Mouse (Mus musculus) erythroblast, embryonic 14.5 days (primary cell): ENCODE data around the gene Sptb. TPM values are rescaled to one million over a fixed set of nuclear protein-coding genes. Genes with fewer than 3 reads are reported as not detected.

Experiments
- H3K27me3 ChIP-seq: 2 replicates; pipeline ENCODE4 v1.6.1; 2012; ENCODE audit warnings: inconsistent platforms; ENCODE audit not compliant: control insufficient read depth
- H3K36me3 ChIP-seq: 2 replicates; pipeline ENCODE4 v1.6.1; 2012; ENCODE audit warnings: mild to moderate bottlenecking, inconsistent platforms; ENCODE audit not compliant: control insufficient read depth
- H3K4me1 ChIP-seq: 2 replicates; pipeline ENCODE4 v1.6.1; 2012; ENCODE audit warnings: inconsistent platforms; ENCODE audit not compliant: control insufficient read depth
- H3K4me3 ChIP-seq: replicated peaks from 2 replicates; pipeline ENCODE3; 2012; ENCODE audit warnings: moderate library complexity, mild to moderate bottlenecking, inconsistent platforms
- H3K9me3 ChIP-seq: 2 replicates; pipeline ENCODE4 v1.6.1; 2012; ENCODE audit warnings: low read length, inconsistent platforms, mixed read lengths; ENCODE audit not compliant: control insufficient read depth
- GATA1 ChIP-seq: IDR thresholded peaks from 2 replicates; pipeline ENCODE4 v1.6.1; 2012; ENCODE audit warnings: low read length, inconsistent platforms, mixed read lengths
- TAL1 ChIP-seq: IDR thresholded peaks from 3 replicates; pipeline ENCODE4 v1.6.1; 2012; ENCODE audit warnings: low read length, inconsistent platforms, mixed read lengths
- polyA plus RNA-seq: library from polyadenylated mRNA; stranded (reverse); fragments of >175 nt; gene quantifications from 2 replicates; pipeline ENCODE4 v1.2.3, GENCODE M21; 2012

The Sptb gene
- polyA plus RNA-seq, 1 experiment: 204 TPM

GRCm38 (mm10) chr12:76576061-76576460, 134.3 kb downstream of the Sptb start:
- Histone ChIP-seq H3K36me3 (peaks cover 17% of the 10 kb centered on the region; the same call in 1 of the 2 replicates), H3K4me1 (peaks cover 33% of the 10 kb centered on the region), H3K4me3 (no peak overlapping the region), H3K9me3 (no peaks in the 10 kb centered on the region), H3K27me3 (peaks cover 37% of the 10 kb centered on the region)
- TF ChIP-seq GATA1 (peak; percentile 68), TAL1 (peak; percentile 70)

- Histone ChIP-seq H3K27me3 (peaks cover 37% of the 10 kb centered on the region), H3K9me3 (no peaks in the 10 kb centered on the region), H3K4me3 (no peak overlapping the region), H3K36me3 (peaks cover 17% of the 10 kb centered on the region; the same call in 1 of the 2 replicates), H3K4me1 (peaks cover 33% of the 10 kb centered on the region)
- TF ChIP-seq GATA1 (no peak), TAL1 (no peak)
These were observed 135.5 kb downstream of the Sptb start for GRCm38 (mm10) chr12:76574815-76575214.

GRCm38 (mm10) chr12:76573381-76573780, 137.0 kb downstream of the Sptb start:
- peaks cover 37% of the 10 kb centered on the region for H3K27me3 ChIP-seq
- no peaks in the 10 kb centered on the region for H3K9me3 ChIP-seq
- peaks cover 32% of the 10 kb centered on the region for H3K4me1 ChIP-seq
- peaks cover 17% of the 10 kb centered on the region; the same call in 1 of the 2 replicates for H3K36me3 ChIP-seq
- no peak overlapping the region for H3K4me3 ChIP-seq
- TF ChIP-seq TAL1: no peak
- TF ChIP-seq GATA1: no peak

- no peak for TF ChIP-seq TAL1
- H3K4me1 ChIP-seq: peaks cover 24% of the 10 kb centered on the region
- H3K27me3 ChIP-seq: peaks cover 31% of the 10 kb centered on the region
- H3K4me3 ChIP-seq: no peak overlapping the region
- H3K36me3 ChIP-seq: peaks cover 14% of the 10 kb centered on the region; the same call in 1 of the 2 replicates
- peaks cover 2% of the 10 kb centered on the region; the same call in 1 of the 2 replicates for H3K9me3 ChIP-seq
These were observed 137.8 kb downstream of the Sptb start for GRCm38 (mm10) chr12:76572261-76573251.

DNA sequence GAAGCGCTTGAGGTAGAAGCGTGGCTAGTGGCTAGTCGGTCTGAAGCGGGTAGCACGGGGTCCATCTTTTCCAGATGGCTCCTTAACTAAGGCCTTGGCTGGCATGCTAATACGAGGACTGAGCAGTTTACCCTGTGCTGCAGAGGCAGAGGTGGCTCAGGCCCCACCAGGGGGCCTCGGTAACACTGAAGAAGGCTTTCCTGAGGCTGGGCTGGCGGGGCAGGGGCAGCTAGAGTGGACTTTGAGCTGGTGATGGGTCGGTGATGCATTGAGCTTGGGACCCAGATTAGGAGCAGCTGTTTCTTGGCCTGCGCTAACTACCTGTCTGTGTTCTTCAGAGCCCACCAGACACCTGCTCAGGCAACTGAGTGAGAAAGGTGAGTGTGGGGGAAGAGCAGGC, 139.1 kb downstream of the Sptb start:
- TF ChIP-seq TAL1: no peak
- no peak for TF ChIP-seq GATA1
- Histone ChIP-seq H3K4me3 (no peak overlapping the region), H3K4me1 (peaks cover 12% of the 10 kb centered on the region), H3K27me3 (peaks cover 20% of the 10 kb centered on the region), H3K36me3 (peaks cover 13% of the 10 kb centered on the region; the same call in 1 of the 2 replicates), H3K9me3 (peaks cover 5% of the 10 kb centered on the region)

DNA sequence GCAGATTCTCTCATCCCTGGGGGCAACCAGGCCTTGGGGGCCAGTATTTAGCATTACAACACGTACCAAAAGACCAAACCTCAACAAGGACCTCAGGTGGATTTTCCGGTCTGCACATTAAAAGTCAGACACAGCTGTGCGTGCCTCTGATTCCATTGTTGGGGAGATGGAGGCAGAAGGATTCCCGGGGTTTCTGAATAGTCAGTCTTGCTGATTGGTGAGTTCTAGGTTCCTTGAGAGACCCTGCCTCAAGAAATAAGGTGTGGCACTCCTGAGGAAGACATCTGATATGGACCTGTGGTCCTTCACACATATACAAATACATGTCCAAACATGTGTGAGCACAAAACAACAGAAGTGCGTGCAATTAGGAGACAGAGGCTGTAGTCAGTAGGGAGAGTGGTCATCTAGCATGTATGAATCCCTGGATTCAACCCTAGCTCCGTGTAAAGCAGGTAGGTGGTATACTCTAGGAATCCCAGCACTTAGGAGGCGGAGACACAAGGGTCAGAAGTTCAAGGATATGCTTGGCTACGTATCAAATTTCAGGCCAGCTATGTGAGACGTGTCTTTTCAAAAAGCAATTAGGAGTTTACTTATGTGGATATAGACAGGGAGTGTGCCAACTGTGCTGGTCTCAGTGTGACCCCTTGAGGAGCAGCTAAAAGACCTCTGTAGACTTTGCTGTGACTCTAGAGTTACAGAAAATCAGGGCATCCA, 140.0 kb downstream of the Sptb start:
- H3K4me1 ChIP-seq: peaks cover 4% of the 10 kb centered on the region
- TF ChIP-seq GATA1 (no peak), TAL1 (no peak)

GRCm38 (mm10) chr12:76566284-76566683, 144.1 kb downstream of the Sptb start:
- TF ChIP-seq TAL1: no peak
- no peak for TF ChIP-seq GATA1
- no peak overlapping the region for H3K4me3 ChIP-seq
- H3K27me3 ChIP-seq: peaks cover 2% of the 10 kb centered on the region
- peaks cover 5% of the 10 kb centered on the region for H3K9me3 ChIP-seq
- H3K4me1 ChIP-seq: no peaks in the 10 kb centered on the region
- peaks cover 15% of the 10 kb centered on the region; the same call in 1 of the 2 replicates for H3K36me3 ChIP-seq

More for the DNA sequence above, 140.0 kb downstream of the Sptb start:
- H3K9me3 ChIP-seq: peaks cover 5% of the 10 kb centered on the region
- H3K27me3 ChIP-seq: peaks cover 18% of the 10 kb centered on the region
- H3K36me3 ChIP-seq: peaks cover 15% of the 10 kb centered on the region; the same call in 1 of the 2 replicates
- H3K4me3 ChIP-seq: no peak overlapping the region

- no peaks in the 10 kb centered on the region for H3K4me1 ChIP-seq
- peaks cover 15% of the 10 kb centered on the region; the same call in 1 of the 2 replicates for H3K36me3 ChIP-seq
- H3K4me3 ChIP-seq: no peak overlapping the region
- H3K27me3 ChIP-seq: no peaks in the 10 kb centered on the region
- TF ChIP-seq GATA1 (no peak), TAL1 (no peak)
- H3K9me3 ChIP-seq: no peaks in the 10 kb centered on the region
These were observed 148.2 kb downstream of the Sptb start for GRCm38 (mm10) chr12:76562196-76562595.

DNA sequence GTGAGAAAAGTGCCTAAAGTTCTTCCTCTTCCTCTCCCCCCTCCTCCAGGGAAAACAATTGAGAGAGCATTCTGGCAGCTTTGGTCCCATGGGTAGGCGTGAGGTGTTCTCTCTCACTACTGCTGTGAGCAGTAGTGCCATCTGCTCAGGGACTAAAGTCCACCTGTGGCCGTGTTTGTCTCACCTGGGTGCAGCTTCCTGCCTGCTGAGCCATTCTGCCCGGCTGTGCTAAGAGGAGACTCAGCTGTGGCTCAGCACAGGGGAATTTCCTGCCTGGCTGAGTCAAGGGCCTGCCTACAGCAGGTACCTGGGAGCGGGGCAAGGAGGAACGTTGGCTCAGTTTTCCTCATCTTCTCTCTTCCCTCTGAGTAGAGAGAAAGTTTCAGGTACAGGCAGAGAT, 152.1 kb downstream of the Sptb start:
- TF ChIP-seq GATA1: no peak
- TF ChIP-seq TAL1: no peak
- peaks cover 4% of the 10 kb centered on the region for H3K4me1 ChIP-seq
- no peak overlapping the region for H3K4me3 ChIP-seq
- H3K27me3 ChIP-seq: peaks cover 2% of the 10 kb centered on the region; the same call in 1 of the 2 replicates
- H3K36me3 ChIP-seq: peaks cover 10% of the 10 kb centered on the region; the same call in 1 of the 2 replicates
- no peaks in the 10 kb centered on the region for H3K9me3 ChIP-seq
